Mouse (Mus musculus): ENCODE data around the gene Cytl1.

Gene Cytl1

DNA sequence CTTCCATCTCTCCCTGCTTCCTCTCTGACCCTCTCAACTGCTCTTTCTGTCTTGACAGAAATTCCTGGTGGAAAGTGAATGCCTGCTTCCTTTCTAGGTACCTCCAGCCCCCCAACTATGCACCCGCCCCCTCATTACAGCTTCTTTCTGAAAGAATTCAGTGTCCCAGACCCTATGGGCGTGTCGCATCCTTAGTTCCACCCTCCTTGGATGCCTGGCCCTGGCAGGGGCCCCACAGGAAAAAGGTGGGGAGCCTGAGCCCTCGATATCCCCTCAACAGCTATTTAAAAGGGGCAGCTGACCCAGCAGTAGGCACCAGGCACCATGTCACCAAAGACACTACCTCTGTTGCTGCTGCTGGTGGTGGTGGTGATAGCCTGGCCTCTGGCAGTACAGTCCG is at the start of gene Cytl1:
Cytl1 (plus strand) TSS at position 296 of the 400 bp plus-strand sequence.
- no peak for DNase-seq (ENCODE audit: low read depth)

DNA sequence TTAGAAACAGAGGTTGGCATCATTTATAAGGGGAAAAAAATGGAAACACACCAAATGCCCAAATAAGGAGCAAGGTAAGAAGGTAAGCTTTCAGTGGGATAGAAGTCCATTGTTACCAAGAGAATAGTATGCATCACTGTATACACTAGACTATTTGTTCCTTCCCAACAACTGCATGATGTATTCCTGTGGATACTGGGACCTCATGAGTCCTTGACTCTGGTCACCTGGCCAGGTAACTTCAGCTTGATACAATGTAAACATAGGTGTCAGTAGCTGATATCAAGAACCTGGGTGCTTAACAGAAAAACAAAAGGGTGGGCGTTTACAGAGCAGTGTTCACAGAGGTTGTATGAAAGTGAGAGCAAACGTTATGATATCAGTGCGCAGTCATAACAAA is 42.6 kb upstream of the Cytl1 start:
- no peak for DNase-seq (ENCODE audit: low read depth)

DNA sequence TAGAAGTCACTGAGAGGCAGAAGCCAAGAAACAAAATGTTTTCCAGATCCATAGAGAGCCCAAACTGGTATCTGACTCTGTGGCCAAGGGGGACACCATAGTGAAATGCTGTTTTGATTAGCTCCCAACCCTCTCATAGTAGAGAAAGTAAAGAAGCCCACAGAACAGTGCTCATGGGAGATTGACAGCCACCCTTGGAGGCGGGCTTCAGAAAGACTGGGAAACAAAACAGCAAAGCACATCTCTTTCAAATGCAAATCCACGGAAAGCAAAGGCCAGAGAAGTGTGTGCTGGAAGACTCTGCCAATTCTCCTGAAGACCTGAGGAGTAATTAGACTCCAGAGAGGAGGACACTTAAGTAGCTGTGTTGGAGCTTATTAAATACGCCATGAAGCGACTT is 39.5 kb upstream of the Cytl1 start:
- DNase-seq (ENCODE audit: low read depth), result no peak

DNA sequence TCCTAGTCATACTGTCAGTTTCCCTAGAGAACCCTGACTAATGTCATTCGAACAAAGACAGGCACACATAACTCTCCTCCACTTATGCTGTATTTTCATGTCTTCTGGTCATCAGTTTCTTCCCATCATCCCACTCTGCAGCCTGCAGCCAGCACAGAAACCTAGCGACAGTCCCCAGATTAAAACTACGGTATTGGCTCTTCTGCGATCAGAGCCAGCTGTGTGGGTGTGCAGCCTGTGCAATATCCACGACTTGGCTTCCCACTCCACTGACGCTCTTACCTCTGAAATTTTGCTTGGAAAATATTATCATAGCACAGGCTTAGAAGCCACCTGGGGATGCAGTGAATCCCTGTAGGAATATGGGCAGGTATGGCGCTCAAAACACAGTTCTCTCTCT is 38.0 kb upstream of the Cytl1 start:
- no peak for DNase-seq (ENCODE audit: low read depth)

DNA sequence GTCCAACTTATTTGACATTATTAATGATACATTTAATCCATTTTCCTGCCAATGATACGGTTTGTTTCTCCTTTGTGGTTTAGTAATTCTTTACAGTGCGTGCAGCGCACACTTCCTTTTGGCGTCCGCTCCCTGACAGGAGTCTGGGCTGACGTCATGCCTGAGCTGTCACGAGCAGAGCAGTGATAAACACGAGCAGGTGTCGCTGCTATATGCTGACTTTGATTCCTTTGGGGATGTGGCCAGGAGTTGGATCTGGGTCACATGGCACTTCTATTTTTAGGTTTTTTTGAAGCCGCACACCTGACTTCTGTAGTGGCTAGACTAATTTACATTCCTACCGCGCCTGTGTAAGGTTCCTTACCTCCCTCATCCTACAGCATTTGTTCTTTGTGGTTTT is 35.6 kb upstream of the Cytl1 start:
- no peak for DNase-seq (ENCODE audit: low read depth)

DNA sequence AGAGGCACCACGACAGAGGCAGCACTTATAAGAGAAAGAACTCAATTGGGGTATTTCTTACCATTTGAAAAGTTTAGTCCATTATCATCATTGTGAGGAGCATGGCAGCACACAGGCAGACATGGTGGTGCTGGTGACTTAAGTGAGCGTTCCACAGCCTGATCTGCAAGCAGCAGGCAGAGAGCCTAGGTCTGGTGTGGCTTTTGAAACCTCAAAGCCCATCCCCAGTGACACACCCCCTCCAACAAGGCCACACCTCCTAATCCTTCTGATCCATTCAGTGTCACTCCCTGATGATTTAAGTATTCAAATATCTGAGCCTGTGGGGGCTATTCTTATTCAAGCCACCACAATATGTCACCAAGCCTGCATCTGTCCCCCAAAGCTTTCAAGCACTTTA is 30.4 kb upstream of the Cytl1 start:
- DNase-seq (ENCODE audit: low read depth), result no peak

DNA sequence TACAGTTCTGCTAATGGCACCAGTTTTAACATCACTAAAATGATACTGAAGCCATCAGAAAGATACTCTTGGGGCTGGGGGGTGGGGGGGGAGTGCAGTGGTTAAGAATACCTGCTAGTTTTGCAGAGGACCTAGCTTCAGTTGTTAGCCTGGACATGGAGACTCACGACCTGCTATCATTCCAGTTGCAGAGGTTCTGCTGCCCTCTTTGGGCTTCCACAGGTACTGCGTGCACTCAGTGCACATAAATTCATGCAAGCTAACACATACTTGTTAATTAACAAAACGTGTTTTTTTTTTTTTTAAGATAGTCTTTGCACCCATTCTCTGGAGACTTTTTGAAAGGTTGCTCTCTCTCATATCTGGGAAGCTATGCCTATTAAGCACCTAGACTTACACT is 27.2 kb upstream of the Cytl1 start:
- no peak for DNase-seq (ENCODE audit: low read depth)

DNA sequence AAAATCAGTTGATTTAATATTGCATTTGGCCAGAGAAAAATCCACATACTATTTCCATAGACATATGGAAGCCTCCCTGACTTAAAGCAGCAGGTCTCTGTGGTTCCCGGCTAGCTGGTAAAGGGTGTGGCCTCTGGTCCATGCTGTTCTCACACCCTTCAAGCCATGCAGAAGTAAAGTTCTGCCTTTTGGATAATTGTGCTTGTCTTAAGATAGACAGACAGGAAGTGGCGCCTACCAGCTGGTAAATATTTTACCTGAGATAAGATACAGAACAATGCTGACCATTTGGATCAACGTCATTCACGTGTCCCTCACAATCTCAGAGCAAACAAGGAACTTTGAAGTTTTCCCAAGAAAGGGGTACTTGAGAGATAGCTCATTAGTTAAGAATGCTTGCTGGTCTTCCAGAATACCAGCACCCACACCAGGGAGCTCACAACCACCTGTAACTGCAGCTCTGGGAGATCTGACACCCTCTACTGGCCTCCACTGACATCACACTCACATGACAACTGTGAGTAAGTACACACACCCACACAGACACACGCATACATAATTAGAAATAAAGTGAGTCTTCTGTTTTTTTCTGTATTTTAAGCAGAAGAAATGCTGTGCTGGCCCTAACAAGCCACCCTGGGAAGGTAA is 25.9 kb upstream of the Cytl1 start:
- DNase-seq (ENCODE audit: low read depth), result no peak

DNA sequence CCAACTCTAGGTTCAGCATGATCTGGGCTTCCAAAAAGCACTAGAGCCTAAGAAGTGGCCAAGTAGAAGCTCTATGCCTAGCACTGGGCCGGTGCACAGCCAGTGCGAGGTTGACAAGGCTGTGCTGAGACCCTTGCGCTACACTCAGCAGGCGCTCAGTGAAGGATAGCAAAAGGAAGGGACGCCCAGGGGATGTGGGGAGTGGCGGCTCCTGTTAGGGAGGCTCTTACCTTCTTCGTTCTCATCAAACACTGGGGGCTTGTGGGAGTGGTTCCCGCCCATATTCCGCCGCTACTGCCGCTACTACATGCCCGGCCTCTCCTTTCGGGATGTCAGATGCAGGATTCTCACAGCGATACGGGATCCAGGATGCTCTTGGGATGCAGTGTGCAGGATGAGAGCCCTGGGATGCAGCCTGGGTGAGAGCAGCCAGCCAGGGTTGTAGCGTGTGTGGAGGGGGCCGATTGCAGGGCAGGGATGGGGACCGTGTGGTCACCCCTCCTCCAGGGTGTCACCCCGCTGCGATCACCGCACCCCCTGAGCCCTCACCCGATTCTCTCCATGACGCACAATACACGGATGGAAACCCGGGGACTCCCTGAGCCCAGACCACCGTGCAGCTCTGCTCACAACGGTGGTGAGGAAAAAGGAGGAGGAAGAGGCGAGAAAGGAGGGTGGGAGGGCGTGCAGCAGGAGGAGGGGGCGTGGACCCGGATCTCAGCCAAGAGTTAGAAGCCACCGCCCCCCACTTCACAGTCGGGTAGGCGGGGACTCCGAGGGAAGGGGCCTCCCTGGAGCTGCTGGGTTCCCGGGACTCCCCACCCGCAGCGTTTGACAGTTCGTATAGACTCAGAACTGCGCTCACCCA is 18.6 kb upstream of the Cytl1 start, which contains the start of gene Stk32b:
Stk32b (minus strand) TSS at position 667 of the 868 bp plus-strand sequence.
- DNase-seq (ENCODE audit: low read depth), result no peak

DNA sequence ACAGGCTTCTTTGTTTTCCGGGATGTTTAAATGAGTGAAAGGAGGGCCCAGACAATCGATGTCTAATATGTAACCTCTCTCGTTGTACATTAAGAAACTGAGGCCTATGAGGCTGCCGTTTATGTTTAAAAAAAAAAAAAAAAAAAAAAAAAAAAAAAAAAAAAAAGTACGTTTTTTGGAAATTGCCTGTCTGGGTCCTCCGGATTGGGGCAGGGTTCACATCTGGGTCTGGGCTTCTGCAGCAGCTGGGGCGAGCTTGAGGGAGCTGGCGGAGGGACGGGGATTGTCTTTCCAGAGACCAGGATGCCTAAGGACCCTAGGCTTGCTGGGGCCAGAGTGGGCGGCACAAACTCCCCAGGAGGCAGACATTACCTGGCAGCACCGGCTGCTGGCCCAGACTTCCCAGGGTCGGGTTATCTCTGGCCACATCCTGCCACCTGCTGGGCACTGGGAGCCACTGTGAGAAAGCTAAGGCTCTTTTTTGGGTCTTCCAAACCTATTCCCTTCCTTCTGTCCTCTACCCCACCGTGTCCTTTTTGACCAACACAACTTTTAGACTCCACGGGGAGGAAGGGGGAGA is 17.8 kb upstream of the Cytl1 start:
- DNase-seq (ENCODE audit: low read depth), result no peak

DNA sequence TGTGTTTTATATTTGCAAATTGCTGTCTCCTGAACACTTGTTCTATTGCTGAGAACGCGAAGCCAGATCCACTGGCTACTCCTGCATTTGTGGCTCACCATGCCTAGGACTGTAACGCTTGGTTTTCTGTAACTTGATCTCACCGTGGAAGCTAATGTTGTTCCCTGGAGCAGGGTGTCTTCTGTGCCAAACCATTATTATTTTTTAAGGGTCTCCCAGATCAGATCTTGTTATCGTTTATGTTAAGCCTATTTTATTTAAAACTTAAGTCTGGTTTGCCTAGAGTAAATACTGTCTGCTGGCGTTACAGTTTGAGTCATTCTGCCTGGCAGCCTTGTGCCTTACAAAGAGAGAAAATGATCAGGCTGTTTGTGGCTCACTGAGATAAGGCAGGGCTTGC is 14.6 kb upstream of the Cytl1 start:
- DNase-seq (ENCODE audit: low read depth), result no peak

DNA sequence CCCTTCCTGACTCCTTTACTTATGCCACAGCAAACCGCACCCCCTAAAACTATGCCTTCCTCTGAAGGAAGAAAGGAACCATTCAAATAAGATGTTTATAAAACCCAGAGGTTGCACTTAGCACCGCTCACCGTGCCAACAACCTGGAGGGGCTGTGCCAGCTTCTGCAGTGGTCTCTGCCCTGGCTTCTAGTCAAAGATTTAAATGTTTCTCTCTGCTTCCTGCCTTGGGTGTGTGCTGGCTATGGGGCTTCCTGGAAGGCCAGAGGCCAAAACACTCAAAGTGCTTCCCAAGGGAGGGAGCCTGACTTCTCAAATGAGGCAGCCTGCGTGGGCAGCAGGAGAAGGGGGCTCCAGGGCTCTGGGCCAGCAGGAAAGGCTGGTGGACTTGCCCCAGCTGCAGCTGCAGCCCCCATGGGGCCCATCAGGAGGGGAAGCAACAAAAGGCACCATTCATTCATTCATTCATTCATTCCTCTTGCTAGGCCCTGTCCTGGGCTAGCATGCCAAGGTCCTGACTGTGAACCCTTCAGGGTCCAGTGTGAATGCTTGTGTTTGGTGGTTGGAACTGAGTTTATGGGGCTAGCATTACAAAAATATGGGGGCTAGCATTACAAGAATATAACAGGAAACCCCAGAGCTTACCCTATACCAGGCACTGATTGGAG is 10.0 kb upstream of the Cytl1 start:
- no peak for DNase-seq (ENCODE audit: low read depth)

DNA sequence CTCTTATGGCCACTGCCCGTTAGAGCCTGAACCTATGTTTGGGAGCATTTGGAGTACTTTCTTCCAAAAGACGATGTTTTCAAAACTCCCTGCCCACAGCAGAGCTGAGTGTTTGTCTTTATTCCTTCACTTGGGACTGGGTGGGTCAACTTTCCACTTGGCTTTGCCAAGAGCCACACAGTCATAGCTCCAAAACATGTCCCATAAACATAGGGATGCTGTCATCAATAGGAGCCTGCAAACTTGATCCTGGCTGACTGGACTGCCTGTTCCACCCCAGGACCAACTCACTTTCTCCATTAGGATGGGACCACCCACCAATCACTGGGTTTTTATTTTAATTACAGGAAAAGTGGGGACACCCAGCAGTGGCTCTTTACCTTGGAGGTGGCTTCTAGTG is 4.5 kb upstream of the Cytl1 start:
- DNase-seq (ENCODE audit: low read depth), result no peak

DNA sequence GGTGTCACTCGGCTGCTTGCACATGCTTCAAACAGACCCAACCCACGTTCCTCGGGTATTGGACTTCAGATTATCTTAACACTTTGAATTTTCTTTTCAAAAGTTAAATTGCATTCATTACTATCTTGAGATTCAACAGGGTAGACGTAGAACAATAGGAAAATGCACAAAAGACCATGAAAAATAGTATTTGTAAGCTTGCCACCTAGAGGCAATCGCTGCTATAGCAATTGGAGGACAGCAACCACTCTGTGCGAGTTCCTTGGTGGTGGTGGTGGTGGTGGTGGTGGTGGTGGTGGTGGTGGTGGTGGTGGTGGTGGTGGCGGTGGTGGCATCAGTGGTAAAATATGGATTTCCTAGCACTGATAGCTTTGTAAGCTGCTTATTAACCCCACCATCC is 894 bp downstream of the Cytl1 start:
- DNase-seq (ENCODE audit: low read depth), result no peak

DNA sequence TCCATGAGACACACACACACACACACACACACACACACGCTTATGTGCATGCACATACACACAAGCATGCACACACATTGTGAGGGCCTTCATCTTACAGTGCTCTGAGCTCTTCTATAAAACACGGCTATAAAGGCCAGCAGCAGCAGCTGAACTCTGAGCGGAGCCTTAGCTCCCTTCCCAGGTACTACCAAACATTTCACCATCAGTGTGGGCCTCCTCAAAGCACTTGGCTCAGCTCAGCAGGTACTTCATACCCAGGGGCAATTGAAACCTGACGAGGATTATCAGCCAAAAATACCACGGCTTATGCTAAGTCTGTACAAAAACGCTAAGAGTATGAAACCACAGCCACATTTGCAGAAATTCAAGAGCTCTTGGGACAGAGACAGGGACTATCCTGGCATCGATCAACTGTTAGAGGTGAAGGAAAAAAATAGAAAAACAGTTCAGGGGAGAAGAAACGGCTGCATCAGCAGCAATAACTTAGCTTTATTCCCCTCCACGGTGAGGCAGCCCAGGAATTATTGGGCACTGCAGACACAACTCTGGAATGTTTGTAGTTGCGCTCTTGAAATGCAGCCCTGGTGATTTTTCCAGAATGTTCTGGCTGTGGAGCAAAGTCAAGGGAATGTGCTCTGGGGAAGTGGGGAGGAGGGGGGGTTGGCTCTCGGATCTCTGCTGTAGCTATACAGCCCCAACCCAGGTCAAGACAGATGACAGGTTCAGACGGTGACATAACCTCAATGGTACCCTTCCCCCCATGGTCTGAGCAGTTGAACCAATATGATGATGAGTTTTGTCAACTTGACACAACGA is 8.8 kb downstream of the Cytl1 start:
- DNase-seq (ENCODE audit: low read depth), result no peak

DNA sequence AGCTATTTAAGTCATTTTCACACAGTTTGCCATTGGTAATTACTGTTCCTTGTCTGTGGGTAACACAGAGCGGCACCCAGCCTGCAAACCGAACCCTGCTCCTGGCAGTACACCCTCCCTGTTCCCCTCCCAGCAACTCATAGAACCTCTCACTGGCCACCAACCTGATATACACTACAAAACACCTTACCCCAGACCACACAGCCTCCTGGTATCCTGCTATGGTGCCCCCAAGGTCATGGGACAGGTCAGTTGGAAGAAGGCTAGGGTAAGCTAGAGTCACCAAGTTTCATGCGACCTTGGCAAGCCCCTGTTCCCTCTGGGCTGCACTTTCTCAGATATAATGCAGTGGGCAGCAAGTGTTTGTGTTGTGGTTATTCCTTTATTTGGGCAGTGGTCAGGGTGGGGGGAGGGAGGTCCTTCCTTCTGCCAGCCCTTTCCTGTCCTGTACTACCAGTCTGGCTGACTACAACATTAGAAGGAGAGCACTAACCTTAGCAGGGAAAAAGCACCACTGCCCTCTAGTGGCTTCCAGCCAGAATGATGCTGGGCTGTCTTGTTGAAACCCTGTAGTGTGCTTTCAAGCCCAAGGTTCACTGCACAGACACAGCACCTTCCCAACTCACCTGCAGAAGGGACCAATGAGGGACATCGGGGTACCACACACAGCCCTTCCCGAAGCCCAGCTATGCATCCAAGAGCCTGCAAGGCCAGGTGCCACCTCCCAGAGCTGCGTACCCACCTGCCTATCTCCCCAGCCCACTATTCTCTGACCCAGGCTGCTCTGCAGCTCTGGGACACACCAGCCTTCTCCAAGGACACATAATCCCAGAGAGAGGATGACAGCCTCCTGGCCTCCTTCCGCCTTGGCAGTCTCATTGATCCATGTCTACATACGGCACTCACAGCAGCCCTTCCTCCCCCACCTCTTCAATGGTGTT is 17.0 kb downstream of the Cytl1 start:
- peak; percentile 0 for DNase-seq (ENCODE audit: low read depth)

DNA sequence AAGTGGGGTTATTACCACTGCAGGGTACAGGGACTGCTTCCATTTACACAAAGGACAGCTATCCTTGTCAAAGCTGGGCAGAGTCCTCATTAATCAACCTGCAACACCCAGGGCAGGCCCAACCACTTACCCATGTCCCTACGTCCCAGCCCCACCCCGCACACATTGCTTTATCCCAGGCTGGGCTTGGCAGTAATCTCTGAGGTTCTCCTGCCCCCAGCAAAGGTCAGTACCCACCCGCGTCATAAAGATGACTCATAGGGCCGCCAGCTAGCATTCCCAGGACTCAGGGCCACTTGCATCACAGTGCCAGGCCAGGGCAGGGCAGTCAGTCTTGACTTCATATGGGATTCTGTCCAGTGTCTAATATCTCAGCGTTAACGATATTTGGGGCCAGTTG is 18.0 kb downstream of the Cytl1 start:
- DNase-seq (ENCODE audit: low read depth), result no peak

DNA sequence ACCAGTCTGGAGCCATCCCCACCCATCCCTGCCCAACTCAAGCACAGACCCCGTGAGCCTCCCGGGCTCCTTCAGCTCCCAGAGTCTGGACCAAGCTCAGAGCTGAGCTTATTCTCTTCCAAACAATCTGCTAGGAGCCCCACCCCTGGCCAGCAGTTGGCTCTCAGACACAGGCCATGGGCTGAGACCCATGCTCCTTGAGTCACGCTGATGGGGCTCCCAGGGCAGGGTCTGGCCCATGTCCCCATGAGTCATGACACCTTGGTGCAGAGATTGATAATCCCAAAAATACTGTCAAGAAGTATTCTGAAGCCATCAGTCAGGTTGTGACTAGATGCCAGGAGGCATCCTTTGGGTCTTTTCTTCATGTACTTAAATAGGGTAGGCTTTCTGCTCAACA is 26.7 kb downstream of the Cytl1 start:
- DNase-seq (ENCODE audit: low read depth), result no peak

DNA sequence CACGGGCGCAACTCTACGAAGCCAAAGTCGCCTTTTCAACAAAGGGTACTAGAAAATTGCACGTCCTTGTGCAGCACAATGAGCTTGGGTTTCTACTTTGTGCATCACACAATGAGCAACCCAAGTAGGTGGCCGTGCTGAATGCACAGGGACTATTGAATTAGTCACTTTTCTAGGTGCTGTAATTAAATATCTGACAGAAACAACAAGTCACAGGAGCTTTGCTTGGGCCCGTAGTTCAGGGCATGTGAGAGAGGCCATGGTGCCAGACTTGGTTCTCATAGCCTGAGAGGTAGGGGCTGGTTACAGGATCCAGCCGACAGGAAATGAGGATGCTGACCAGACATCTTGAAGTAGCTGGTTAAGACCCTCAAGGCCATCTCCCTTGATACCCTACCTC is 30.5 kb downstream of the Cytl1 start:
- DNase-seq (ENCODE audit: low read depth), result no peak

DNA sequence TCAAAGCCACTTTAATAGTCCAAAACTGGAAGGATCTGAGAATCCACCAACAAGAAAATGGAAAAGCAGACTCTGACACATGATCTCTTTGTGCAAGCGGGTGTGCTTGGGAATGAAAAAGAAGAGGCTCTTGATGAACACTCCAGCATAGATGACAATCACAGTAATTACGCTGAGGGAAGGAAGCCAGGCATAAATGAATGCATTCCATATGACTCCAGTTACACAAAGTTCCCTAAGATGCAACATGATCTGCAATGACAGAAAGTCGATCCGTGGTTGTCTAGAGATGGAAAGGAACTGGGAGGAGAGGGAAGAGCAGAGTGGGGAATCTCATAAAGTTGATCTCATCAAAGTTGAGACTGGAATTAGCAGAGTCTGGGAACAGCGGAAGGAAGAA is 31.9 kb downstream of the Cytl1 start:
- no peak for DNase-seq (ENCODE audit: low read depth)

DNA sequence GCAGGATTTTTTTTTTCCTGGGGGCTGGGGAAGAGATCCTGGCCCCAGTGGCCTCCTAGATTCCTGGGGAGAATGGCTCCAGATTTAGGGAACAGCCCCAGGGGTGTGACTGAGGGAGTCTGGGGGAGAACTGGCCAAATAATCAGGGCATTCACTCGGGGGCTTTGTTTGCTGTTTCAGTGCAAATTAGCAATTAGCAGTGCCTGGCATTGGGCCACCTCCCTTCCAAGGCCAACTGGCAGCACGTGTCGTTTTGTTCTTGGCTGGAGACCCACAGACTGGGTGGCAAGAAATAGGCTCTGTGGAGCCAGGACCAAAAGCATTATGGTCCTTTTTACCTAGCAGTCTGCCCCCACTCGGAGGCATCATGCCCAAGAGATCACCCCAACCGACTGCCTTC is 33.7 kb downstream of the Cytl1 start:
- DNase-seq (ENCODE audit: low read depth), result no peak

Measured in induced T-regulatory cell, adult 2 months (primary cell).